Mouse (Mus musculus) G1E (cell line): ENCODE results near the gene BC035947.

Experiments used
- CTCF ChIP-seq: IDR thresholded peaks from 2 replicates; pipeline ENCODE4 v1.5.1; 2012; ENCODE audit warnings: low read depth, low read length, inconsistent platforms, mixed read lengths
- GATA1 ChIP-seq: IDR thresholded peaks from 2 replicates; pipeline ENCODE4 v1.6.1; 2012; ENCODE audit warnings: borderline replicate concordance, low read length, inconsistent platforms, mixed read lengths
- POLR2AphosphoS5 ChIP-seq: IDR thresholded peaks from 2 replicates; pipeline ENCODE4 v1.6.1; 2012; ENCODE audit warnings: low read depth, low read length, inconsistent platforms; ENCODE audit not compliant: insufficient replicate concordance

GRCm38 (mm10) chr1:78502527-78502926, 9.4 kb downstream of the BC035947 start:
- no peak for TF ChIP-seq CTCF
- TF ChIP-seq POLR2AphosphoS5: no peak
- no peak for TF ChIP-seq GATA1
